Mouse (Mus musculus) midbrain, embryonic 13.5 days (tissue): ENCODE data around the gene Syce3. TPM values are rescaled to one million over a fixed set of nuclear protein-coding genes. Genes with fewer than 3 reads are reported as not detected.

Experiments used
- ATAC-seq: fragments of 200-750 bp; cut with Nextera tagmentation; 2 replicates; pipeline ENCODE4 v1.8.0; 2017; ENCODE audit warnings: mild to moderate bottlenecking, moderate TSS enrichment, moderate library complexity
- H3K27ac ChIP-seq: fragments of 300-500 bp; sonication (generic); 2 replicates; pipeline ENCODE4 v1.5.1; 2015; ENCODE audit warnings: inconsistent platforms, mild to moderate bottlenecking, moderate library complexity
- H3K27me3 ChIP-seq: fragments of 300-500 bp; sonication (generic); 2 replicates; pipeline ENCODE4 v1.6.1; 2015; ENCODE audit warnings: mild to moderate bottlenecking, inconsistent platforms
- H3K36me3 ChIP-seq: fragments of 300-500 bp; sonication (generic); 2 replicates; pipeline ENCODE4 v1.6.1; 2015; ENCODE audit warnings: mild to moderate bottlenecking, inconsistent platforms
- H3K4me1 ChIP-seq: fragments of 300-500 bp; sonication (generic); replicated peaks from 2 replicates; pipeline ENCODE4 v1.6.1; 2015; ENCODE audit warnings: inconsistent platforms
- H3K4me2 ChIP-seq: fragments of 300-500 bp; sonication (generic); replicated peaks from 2 replicates; pipeline ENCODE4 v1.6.1; 2015; ENCODE audit warnings: moderate library complexity, mild to moderate bottlenecking, inconsistent platforms
- H3K4me3 ChIP-seq: fragments of 300-500 bp; sonication (generic); replicated peaks from 2 replicates; pipeline ENCODE4 v1.5.1; 2015; ENCODE audit warnings: mild to moderate bottlenecking, inconsistent platforms
- H3K9ac ChIP-seq: fragments of 300-500 bp; sonication (generic); replicated peaks from 2 replicates; pipeline ENCODE4 v1.6.1; 2015; ENCODE audit warnings: mild to moderate bottlenecking, inconsistent platforms
- H3K9me3 ChIP-seq: fragments of 300-500 bp; sonication (generic); 2 replicates; pipeline ENCODE4 v1.6.1; 2016; ENCODE audit warnings: mild to moderate bottlenecking, inconsistent platforms
- WGBS: fragments of 180-500 bp; shearing (Covaris S2); methylation state at CpG from one replicate; pipeline ENCODE4 v1.1.7; 2015; 5-methylcytosine and 5-hydroxymethylcytosine counted together
- polyA plus RNA-seq: library from polyadenylated mRNA; unstranded; fragments of >200 nt; fragmentation: Nextera tagmentation; extraction: Ambion mirVana; gene quantifications from 2 replicates; pipeline ENCODE4 v1.2.1, GENCODE M21; 2015

Gene Syce3
- polyA plus RNA-seq, 1 experiment from 2014 or later, result not detected

DNA sequence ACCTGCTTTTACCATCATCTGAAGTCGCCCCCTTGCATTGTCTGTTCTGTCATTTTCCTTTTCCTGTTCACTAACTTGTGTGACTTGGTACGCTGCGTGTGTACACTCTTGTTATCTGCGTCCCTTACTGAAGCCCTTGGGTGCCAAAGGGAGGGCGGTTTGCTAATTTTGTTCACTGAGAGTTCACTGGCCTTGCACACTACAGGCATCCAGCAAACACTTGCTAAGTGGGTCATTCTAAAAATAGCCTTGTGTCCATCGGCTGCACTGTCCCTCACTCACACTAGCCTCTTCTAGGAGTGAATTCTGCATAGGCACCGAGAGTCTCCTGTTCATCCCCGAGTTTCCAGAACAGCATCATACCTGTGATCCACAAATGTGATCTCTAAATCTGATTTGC, 5.0 kb upstream of the Syce3 start:
- H3K36me3 ChIP-seq, result peaks cover 36% of the 10 kb centered on the region
- H3K4me2 ChIP-seq, result no peak overlapping the region
- no peak for ATAC-seq
- no peaks in the 10 kb centered on the region for H3K9me3 ChIP-seq
- 89% methylated on average over 8 of the region's 8 CpGs for WGBS
- H3K27me3 ChIP-seq, result no peaks in the 10 kb centered on the region
- H3K27ac ChIP-seq, result no peak overlapping the region
- no peak overlapping the region for H3K9ac ChIP-seq
- H3K4me1 ChIP-seq, result no peaks in the 10 kb centered on the region
- no peak overlapping the region for H3K4me3 ChIP-seq

DNA sequence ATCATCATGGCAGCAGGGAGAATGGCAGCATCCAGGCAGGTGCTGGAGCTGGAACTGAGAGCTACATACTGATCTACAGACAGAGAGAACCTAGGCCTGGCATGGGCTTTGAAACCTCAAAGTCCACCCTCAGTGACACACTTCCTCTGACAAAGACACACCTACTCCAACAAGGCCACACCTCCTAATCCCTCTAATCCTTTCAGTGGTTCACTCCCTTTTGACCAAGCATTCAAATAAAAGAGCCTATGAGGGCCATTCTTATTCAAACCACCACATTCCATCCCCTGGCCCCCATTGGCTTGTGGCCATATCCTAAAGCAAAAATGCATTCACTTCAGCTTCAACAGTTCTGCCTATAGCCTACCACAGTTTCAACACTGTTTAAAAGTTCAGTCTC, 3.6 kb downstream of the Syce3 start:
- no peaks in the 10 kb centered on the region for H3K27me3 ChIP-seq
- peaks cover 12% of the 10 kb centered on the region for H3K9me3 ChIP-seq
- H3K4me1 ChIP-seq, result no peaks in the 10 kb centered on the region
- no peak overlapping the region for H3K4me3 ChIP-seq
- H3K4me2 ChIP-seq, result no peak overlapping the region
- H3K27ac ChIP-seq, result no peak overlapping the region
- no peak for ATAC-seq
- no peak overlapping the region for H3K9ac ChIP-seq
- no peaks in the 10 kb centered on the region for H3K36me3 ChIP-seq

DNA sequence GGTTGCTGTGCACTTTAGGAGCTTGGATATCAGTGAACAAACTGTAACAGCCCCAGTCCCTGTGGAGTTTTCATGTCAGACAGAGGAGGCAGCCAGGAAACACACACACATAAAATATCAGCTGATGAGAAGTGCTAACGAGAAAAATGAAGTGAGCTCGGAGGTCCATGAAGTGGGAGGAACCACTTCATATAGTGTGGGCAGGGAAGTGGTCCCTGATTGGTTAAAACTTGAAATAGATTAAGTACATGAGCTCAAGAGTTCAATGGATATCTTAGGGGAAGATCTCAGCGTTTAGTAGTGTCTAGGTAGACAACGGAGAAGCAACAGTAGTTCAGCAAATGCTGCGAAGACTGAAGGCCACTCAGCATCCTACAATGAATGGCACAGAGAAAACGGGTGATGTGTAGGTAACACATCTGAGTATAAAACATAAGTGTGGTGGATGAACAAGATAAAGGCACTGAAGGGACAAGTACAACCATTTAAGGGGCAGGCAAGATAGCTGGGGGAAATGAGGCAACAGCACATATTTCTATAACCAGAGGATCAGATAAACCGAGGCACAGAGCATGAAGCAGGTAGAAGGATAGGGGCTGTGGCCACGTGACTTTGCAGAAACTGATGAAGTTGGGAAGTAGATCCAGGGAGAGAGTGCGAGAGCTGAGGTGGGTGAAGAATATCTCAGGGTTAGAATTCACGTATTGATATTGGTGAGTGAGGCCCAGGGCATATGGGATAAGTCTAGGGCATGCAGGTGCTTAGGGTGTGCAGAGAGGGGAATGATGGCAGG, 5.3 kb downstream of the Syce3 start:
- H3K27ac ChIP-seq, result no peak overlapping the region
- no peak overlapping the region for H3K9ac ChIP-seq
- H3K4me2 ChIP-seq, result no peak overlapping the region
- 87% methylated on average over 10 of the region's 10 CpGs for WGBS
- no peak for ATAC-seq
- H3K4me1 ChIP-seq, result no peaks in the 10 kb centered on the region
- no peaks in the 10 kb centered on the region for H3K36me3 ChIP-seq
- peaks cover 12% of the 10 kb centered on the region for H3K9me3 ChIP-seq
- no peaks in the 10 kb centered on the region for H3K27me3 ChIP-seq
- H3K4me3 ChIP-seq, result no peak overlapping the region

DNA sequence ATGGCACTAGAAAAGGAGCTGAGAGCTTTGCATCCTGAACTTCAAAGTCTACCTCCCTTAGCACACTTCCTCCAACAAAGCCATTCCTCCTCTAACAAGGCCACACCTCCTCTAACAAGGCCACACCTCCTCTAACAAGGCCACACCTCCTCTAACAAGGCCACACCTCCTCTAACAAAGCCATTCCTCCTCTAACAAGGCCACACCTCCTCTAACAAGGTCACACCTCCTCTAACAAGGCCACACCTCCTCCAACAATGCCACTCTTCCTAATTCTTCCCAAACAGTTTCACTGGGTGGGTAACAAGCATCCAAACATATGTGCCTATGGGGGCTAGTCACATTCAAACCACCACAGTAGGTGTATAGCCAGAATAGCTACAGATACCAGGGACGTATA, 7.8 kb downstream of the Syce3 start:
- Histone ChIP-seq H3K27me3 (no peaks in the 10 kb centered on the region), H3K9me3 (peaks cover 3% of the 10 kb centered on the region; the same call in 1 of the 2 replicates), H3K4me3 (no peak overlapping the region), H3K27ac (no peak overlapping the region), H3K4me1 (no peaks in the 10 kb centered on the region), H3K9ac (no peak overlapping the region), H3K4me2 (no peak overlapping the region), H3K36me3 (no peaks in the 10 kb centered on the region)
- WGBS, result 92% methylated on average over 1 of the region's 1 CpGs
- ATAC-seq, result no peak

DNA sequence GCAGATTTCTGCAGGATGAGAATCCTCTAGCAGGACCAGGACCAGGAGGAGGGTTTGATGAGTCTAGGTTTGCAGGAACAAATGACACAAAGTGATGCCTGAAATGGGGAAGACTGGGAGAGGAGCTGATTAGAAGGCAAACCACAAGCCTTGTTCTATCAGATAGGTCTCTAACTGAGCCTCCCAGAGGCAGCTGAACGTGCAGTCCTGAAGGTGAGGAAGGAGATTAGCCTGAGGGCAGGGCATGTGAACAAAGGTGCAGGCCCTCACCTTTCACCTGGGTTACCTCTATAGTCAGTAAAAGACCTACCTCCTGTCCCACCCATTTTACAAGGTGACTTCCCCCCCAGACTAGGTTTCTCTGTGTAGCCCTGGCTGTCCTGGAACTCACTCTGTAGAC, 10.6 kb downstream of the Syce3 start:
- Histone ChIP-seq H3K36me3 (no peaks in the 10 kb centered on the region), H3K4me3 (no peak overlapping the region), H3K27ac (no peak overlapping the region), H3K4me1 (no peaks in the 10 kb centered on the region), H3K27me3 (no peaks in the 10 kb centered on the region), H3K9me3 (no peaks in the 10 kb centered on the region), H3K4me2 (no peak overlapping the region), H3K9ac (no peak overlapping the region)
- ATAC-seq, result no peak
- 78% methylated on average over 1 of the region's 1 CpGs for WGBS

DNA sequence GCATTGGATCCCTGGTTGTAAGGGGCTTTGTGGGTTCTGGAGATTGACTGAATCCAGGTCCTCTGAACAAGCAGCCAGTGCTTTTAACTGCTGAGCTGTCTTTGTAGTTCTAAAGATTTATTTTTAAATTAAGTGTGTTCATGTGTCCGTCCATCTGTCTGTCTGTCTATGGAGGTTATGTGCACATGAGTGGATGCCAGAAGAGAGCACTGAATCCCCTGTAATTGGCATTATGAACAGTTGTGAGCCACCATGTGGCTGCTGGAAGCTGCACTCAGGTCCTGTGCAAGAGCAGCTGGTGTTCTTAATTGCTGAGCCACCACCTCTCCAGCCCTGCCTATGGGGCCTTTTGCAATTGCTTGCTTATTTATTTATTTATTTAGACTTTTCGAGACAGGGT, 12.2 kb downstream of the Syce3 start:
- 89% methylated on average over 2 of the region's 2 CpGs for WGBS
- Histone ChIP-seq H3K4me2 (no peak overlapping the region), H3K27me3 (no peaks in the 10 kb centered on the region), H3K36me3 (no peaks in the 10 kb centered on the region), H3K27ac (no peak overlapping the region), H3K4me1 (no peaks in the 10 kb centered on the region), H3K9ac (no peak overlapping the region), H3K4me3 (no peak overlapping the region), H3K9me3 (no peaks in the 10 kb centered on the region)
- ATAC-seq, result no peak

DNA sequence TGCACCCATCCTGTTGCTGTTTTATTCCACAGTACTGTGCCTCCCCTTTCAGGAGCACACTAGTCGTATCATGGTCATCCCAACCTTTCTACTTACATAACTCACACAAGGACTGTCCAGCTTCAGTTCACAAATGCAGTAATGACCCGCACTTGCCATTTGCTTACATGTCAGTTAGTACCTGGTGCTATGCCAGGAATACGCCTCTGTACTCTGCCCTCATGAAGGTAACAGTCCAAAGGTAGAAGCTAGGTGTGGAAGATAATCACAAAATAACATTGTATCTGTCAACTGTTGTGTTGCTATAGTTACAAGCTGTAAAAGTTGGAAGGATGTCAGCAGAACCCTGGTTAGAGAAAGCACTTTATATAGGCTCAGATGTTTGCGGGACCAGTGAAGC, 13.4 kb downstream of the Syce3 start:
- Histone ChIP-seq H3K9ac (no peak overlapping the region), H3K9me3 (no peaks in the 10 kb centered on the region), H3K4me1 (no peaks in the 10 kb centered on the region), H3K4me2 (no peak overlapping the region), H3K36me3 (no peaks in the 10 kb centered on the region), H3K4me3 (no peak overlapping the region), H3K27ac (no peak overlapping the region), H3K27me3 (no peaks in the 10 kb centered on the region)
- ATAC-seq, result no peak
- 87% methylated on average over 4 of the region's 4 CpGs for WGBS

DNA sequence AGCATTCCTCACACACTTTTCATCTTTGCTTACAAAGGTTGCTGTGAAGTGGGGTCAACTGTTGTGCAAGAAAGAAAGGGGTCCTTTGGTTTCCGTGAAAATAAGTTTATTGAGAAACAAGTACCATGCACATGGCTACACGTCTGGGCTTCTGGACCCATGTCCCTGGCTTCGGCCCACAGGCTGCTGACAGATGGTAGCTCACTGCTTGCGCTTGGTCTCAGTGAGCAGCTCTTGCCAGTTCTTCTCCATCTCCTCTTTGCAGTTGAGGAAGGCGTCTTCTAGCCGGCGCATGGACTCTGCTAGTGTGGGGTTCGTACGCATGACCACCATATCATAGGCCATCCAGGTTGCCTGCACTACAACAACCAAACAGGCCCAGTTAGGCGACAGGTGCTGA, 20.2 kb downstream of the Syce3 start:
- H3K9ac ChIP-seq, result no peak overlapping the region
- no peaks in the 10 kb centered on the region for H3K4me1 ChIP-seq
- WGBS, result 86% methylated on average over 10 of the region's 10 CpGs
- H3K27ac ChIP-seq, result no peak overlapping the region
- ATAC-seq, result no peak
- no peaks in the 10 kb centered on the region for H3K27me3 ChIP-seq
- H3K9me3 ChIP-seq, result no peaks in the 10 kb centered on the region
- H3K4me3 ChIP-seq, result no peak overlapping the region
- H3K4me2 ChIP-seq, result no peak overlapping the region
- no peaks in the 10 kb centered on the region for H3K36me3 ChIP-seq

DNA sequence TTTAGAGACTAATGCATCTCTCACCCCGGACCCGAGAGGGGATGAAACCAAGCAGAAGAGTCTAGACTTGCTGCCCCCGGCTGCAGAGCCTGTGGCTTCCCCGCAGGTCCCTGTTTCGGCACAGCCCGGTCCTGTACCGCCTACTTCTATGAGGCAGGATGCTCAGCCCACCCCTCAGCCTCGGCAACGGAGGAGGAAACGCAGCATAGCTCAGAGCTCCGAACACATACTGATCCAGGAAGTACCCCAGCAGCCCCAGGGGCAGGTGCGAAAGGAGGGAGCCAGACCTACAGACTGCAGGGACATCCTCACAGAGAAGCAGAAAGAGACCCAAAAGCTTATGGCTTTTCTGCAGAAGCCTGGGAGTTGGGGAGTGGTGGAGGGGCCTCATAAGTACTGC, 23.2 kb downstream of the Syce3 start:
- no peaks in the 10 kb centered on the region for H3K36me3 ChIP-seq
- H3K27ac ChIP-seq, result no peak overlapping the region
- no peaks in the 10 kb centered on the region for H3K27me3 ChIP-seq
- 54% methylated on average over 12 of the region's 12 CpGs for WGBS
- H3K4me1 ChIP-seq, result no peaks in the 10 kb centered on the region
- H3K9me3 ChIP-seq, result no peaks in the 10 kb centered on the region
- no peak overlapping the region for H3K4me3 ChIP-seq
- ATAC-seq, result no peak
- H3K9ac ChIP-seq, result no peak overlapping the region
- no peak overlapping the region for H3K4me2 ChIP-seq

DNA sequence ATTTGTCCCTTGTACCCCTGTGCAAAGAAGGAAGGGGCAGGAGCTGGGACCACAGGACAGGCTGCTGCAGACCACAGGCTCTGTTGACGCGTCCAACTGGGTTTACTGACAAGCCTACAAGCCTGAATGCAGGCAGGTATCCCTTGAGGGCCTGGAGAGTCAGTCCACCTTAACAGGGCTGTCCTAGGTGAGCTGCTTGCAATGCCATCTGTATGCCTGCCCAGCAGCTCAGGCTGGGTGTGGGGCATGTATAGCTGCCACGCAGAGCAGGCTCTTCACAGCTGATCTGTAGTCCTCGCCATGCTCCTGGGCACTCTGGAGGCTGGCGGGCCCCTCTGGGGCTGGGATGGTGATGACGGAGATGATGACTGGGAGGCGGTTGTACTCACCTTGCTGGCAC, 25.7 kb downstream of the Syce3 start, which contains the start of gene Klhdc7b:
Klhdc7b (plus strand) TSS at position 301 of the 400 bp plus-strand sequence.
- Histone ChIP-seq H3K4me2 (no peak within 1 kb of the TSS), H3K4me1 (no peaks in the 10 kb centered on the region; the same call in 1 of the 2 replicates), H3K27ac (no peak within 1 kb of the TSS), H3K9ac (no peak within 1 kb of the TSS), H3K27me3 (peaks cover 13% of the 10 kb centered on the region), H3K9me3 (no peaks in the 10 kb centered on the region), H3K36me3 (no peaks in the 10 kb centered on the region), H3K4me3 (no peak within 1 kb of the TSS)
- no peak for ATAC-seq
- WGBS, result 92% methylated on average over 7 of the region's 7 CpGs

DNA sequence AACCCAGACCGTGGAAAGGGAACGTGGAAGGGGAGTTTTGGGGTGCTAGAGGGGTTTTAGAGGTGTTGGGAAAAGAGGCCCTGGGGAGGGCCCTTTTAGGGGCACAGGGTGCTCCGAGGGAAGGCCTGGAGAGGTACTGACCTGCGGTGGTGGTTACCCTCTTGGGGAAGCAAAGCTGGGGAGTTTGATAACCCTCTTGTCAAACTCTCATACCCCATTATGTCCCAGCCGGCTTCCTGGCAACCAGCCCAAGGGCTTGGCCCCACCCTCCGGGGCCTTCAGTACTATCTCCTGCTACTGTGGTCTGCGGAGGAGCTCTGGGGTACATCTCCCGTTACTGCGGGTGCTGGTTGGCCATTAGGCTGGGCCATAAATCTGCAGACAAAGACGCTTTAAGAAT, 30.9 kb downstream of the Syce3 start:
- Histone ChIP-seq H3K4me2 (peak overlapping the region; percentile 64), H3K4me3 (peak overlapping the region; percentile 38), H3K9ac (peak overlapping the region; percentile 58; the same call in 1 of the 2 replicates), H3K27ac (no peak overlapping the region), H3K27me3 (peaks cover 51% of the 10 kb centered on the region), H3K9me3 (no peaks in the 10 kb centered on the region), H3K4me1 (peaks cover 22% of the 10 kb centered on the region), H3K36me3 (no peaks in the 10 kb centered on the region)
- peak; percentile 13; the same call in 1 of the 2 replicates for ATAC-seq
- 17% methylated on average over 10 of the region's 10 CpGs for WGBS

DNA sequence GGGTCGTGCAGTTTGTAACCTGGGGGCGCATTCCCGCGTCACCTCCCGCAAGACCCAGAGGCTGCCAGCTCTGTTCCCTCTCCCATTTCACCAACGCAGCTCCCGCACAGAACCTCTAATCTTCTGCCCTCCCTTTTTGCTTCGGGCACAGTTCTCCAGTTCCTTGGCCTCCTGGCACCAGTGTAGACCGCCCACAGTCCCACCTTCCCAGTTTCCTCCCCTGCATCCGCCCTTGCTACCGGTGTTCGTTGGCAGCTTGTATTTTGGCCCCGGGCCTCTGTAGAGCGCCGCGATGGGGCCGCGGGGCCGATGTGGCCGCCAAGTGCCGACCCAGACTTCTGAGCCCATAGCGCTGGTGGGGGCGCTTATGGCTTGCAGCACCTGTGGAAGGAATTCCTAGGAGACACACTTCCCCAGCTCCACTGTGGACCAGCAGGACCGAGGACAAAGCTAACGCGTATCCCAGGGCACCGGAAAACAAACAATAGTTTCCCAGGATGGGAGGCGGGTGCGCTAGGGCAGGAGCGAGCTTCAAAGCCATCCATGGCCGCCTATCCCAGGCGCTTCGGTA, 31.4 kb downstream of the Syce3 start, which contains the start of gene Odf3b:
Odf3b (minus strand) TSS at position 452 of the 571 bp plus-strand sequence.
- peaks cover 27% of the 10 kb centered on the region for H3K4me1 ChIP-seq
- peak within 1 kb of the TSS; percentile 64 for H3K4me2 ChIP-seq
- ATAC-seq, result peak; percentile 21; the same call in 1 of the 2 replicates
- H3K27ac ChIP-seq, result no peak within 1 kb of the TSS
- H3K9ac ChIP-seq, result peak within 1 kb of the TSS; percentile 58
- H3K9me3 ChIP-seq, result no peaks in the 10 kb centered on the region
- no peaks in the 10 kb centered on the region for H3K36me3 ChIP-seq
- peak within 1 kb of the TSS; percentile 38 for H3K4me3 ChIP-seq
- 1% methylated on average over 33 of the region's 33 CpGs for WGBS
- peaks cover 51% of the 10 kb centered on the region for H3K27me3 ChIP-seq
